Mouse (Mus musculus): ENCODE measurements around the gene Uhmk1.

GRCm38 (mm10) chr1:170182706-170183105, 32.5 kb downstream of the Uhmk1 start:
- TF ChIP-seq CTCF (IDR thresholded peaks at IDR 0.05; ENCODE audit: borderline replicate concordance, extremely low read depth, insufficient read depth, insufficient read length) = no peak
- no peak for TF ChIP-seq POLR2A (IDR thresholded peaks at IDR 0.05; ENCODE audit: borderline replicate concordance, extremely low read depth, insufficient read depth, insufficient read length, poor library complexity, severe bottlenecking)
